Mouse (Mus musculus): ENCODE measurements around the gene Mapk14.

DNA sequence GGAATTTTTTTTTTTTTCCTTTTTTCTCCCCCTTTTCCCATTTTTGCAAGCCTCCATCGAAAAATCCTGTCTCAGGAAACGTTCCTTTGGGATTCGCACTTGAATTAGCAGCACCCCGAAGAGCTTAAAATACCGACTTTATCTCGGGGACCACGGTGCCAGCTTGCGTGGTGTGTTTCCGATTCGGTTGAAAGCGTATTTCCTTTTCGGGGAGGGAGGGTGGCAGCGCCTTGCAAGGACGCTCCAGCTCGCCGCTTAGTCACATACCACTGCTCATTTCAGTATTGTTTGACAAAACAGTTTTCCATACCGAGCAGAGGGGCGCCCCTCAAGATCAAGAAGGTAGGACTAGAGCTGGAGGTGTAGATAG lies 1.2 kb downstream of the Mapk14 start:
- no peak for TF ChIP-seq POLR2A (IDR thresholded peaks at IDR 0.05; ENCODE audit: low read depth, low read length)
- no peak for TF ChIP-seq CTCF (IDR thresholded peaks at IDR 0.05; ENCODE audit: borderline replicate concordance, insufficient read depth, low read length)
